Comparison of ENCODE assay signal across 8 mouse cellular contexts in the genomic region with DNA sequence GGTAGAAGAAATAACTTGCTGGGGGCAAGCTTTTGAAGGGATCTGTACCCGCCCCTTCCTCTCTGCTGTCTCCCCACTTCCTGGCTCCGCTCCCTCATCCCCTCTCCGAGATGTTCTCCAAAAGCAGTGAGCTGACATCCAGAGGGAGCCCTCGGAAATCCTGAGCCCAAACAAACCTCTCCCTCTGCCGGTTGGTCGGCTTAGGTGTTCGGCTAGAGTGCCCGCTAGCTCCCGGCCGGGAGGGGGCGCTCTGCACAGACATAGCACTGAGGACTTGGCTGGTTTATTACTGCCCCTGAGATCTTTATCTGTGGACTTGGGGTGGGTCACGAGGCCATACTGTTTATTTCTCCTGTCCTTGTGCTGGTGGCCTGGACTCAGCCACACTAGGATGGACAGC. TPM values are rescaled to one million over a fixed set of nuclear protein-coding genes. Genes with fewer than 3 reads are reported as not detected.
DNase-seq lines count a peak whose midpoint lies in the region; ATAC-seq lines count a peak whose summit lies in the region.
"Had no signal": no experiment of that assay in that cellular context is flagged by ENCODE, and none has a peak within 500 bp of the region (broad histone marks: within the 10 kb centered on the region; RNA-seq: fewer than 3 reads in every experiment).

No protein-coding gene starts in this region.

- H3K4me1 ChIP-seq in liver, embryonic 11.5 days (replicated peaks; ENCODE audit: control insufficient read depth, insufficient read depth, low read length): 0 out of 2 replicates have a peak, but pooled peaks cover 5% of the 10 kb centered on the region
- H3K4me1 ChIP-seq in intestine, embryonic 15.5 days (replicated peaks): peaks cover 39% of the 10 kb centered on the region

- whole genome bisulfite sequencing in liver, embryonic 11.5 days: 36% methylated on average over 12 of the region's 12 CpGs
- WGBS in intestine, embryonic 15.5 days: 35% methylated on average over 12 of the region's 12 CpGs

- H3K36me3 ChIP-seq in liver, embryonic 11.5 days (ENCODE audit: control insufficient read depth, insufficient read depth, low read length): no peaks in the 10 kb centered on the region
- H3K36me3 ChIP-seq in intestine, embryonic 15.5 days: no peaks in the 10 kb centered on the region
- no peaks in the 10 kb centered on the region for H3K36me3 ChIP-seq in splenic B cell, adult 2 months (ENCODE audit: control insufficient read depth, insufficient read depth, low read length, poor library complexity, severe bottlenecking)
- H3K36me3 ChIP-seq: forebrain, embryonic 12.5 days had no signal

- H3K9ac ChIP-seq in liver, embryonic 11.5 days (ENCODE audit: low read depth, low read length): no peak overlapping the region
- H3K9ac ChIP-seq in intestine, embryonic 15.5 days: no peak overlapping the region
- H3K9ac ChIP-seq: forebrain, embryonic 12.5 days had no signal

- no peak overlapping the region for H3K27ac ChIP-seq in liver, embryonic 11.5 days (ENCODE audit: low read depth, low read length)
- H3K27ac ChIP-seq in intestine, embryonic 15.5 days: peak overlapping the region; percentile 54; the same call in 1 of the 2 replicates
- H3K27ac ChIP-seq: forebrain, embryonic 12.5 days had no signal

- no peaks in the 10 kb centered on the region for H3K9me3 ChIP-seq in liver, embryonic 11.5 days (ENCODE audit: control insufficient read depth, low read length)
- no peaks in the 10 kb centered on the region for H3K9me3 ChIP-seq in intestine, embryonic 15.5 days
- H3K9me3 ChIP-seq: forebrain, embryonic 12.5 days had no signal

- no peaks in the 10 kb centered on the region; the same call in none of the 2 replicates for H3K27me3 ChIP-seq in liver, embryonic 11.5 days (replicated peaks; ENCODE audit: control insufficient read depth, insufficient read depth, low read length)
- H3K27me3 ChIP-seq in intestine, embryonic 15.5 days (replicated peaks): no peaks in the 10 kb centered on the region
- no peaks in the 10 kb centered on the region for H3K27me3 ChIP-seq in splenic B cell, adult 2 months (ENCODE audit: control insufficient read depth, insufficient read depth, low read length, poor library complexity, severe bottlenecking)

- ATAC-seq in liver, embryonic 11.5 days (replicated peaks; ENCODE audit: low FRiP score): no peak; the same call in 1 of the 2 replicates
- no peak for ATAC-seq in intestine, embryonic 15.5 days

- H3K4me3 ChIP-seq in liver, embryonic 11.5 days (ENCODE audit: low read depth, low read length): no peak overlapping the region
- no peak overlapping the region for H3K4me3 ChIP-seq in intestine, embryonic 15.5 days (replicated peaks)
- H3K4me3 ChIP-seq: forebrain, embryonic 12.5 days had no signal

- DNase-seq in liver: peak; percentile 40
- DNase-seq in liver, embryonic 11.5 days (ENCODE audit: low spot score): no peak
- DNase-seq in NIH3T3 (ENCODE audit: low read depth): peak; percentile 39
- DNase-seq in splenic B cell, adult 2 months (ENCODE audit: low read depth, low spot score): peak; percentile 34
- DNase-seq in layer of hippocampus, postnatal 25 days (ENCODE audit: extremely low spot score in 1 of 2, low spot score in 1 of 2): no peak
- DNase-seq in kidney, adult 8-10 months: no peak

- no peak overlapping the region for H3K4me2 ChIP-seq in liver, embryonic 11.5 days
- H3K4me2 ChIP-seq in intestine, embryonic 15.5 days (replicated peaks): no peak overlapping the region
- H3K4me2 ChIP-seq: forebrain, embryonic 12.5 days had no signal

RNA-seq across cellular contexts. Expression of a gene that starts 3.1 kb away (rescaled TPM):
- polyA plus RNA-seq in liver, embryonic 11.5 days (2014; fragmentation: Nextera tagmentation; extraction: Ambion mirVana): 0.22 and 0.36 TPM in 2 replicates
- polyA plus RNA-seq in intestine, embryonic 15.5 days (2015; fragmentation: Nextera tagmentation; extraction: Ambion mirVana): 4.5 and 4.6 TPM in 2 replicates
- total RNA-seq in layer of hippocampus, postnatal 25 days (2021): 1 to 10 TPM; 6.6 to 8.4 TPM

RNA-seq across cellular contexts. Expression of a gene that starts 30.5 kb away (rescaled TPM):
- polyA plus RNA-seq in liver, embryonic 11.5 days (2014; fragmentation: Nextera tagmentation; extraction: Ambion mirVana): 0.40 and 0.51 TPM in 2 replicates
- polyA plus RNA-seq in intestine, embryonic 15.5 days (2015; fragmentation: Nextera tagmentation; extraction: Ambion mirVana): 4.4 and 5.8 TPM in 2 replicates
- 1 to 10 TPM; 1.8 to 1.9 TPM for total RNA-seq in layer of hippocampus, postnatal 25 days (2021)

RNA-seq across cellular contexts. Expression of a gene that starts 33.8 kb away (rescaled TPM):
- polyA plus RNA-seq in liver, embryonic 11.5 days (2014; fragmentation: Nextera tagmentation; extraction: Ambion mirVana): not detected in 2 replicates
- polyA plus RNA-seq in intestine, embryonic 15.5 days (2015; fragmentation: Nextera tagmentation; extraction: Ambion mirVana): 0.04 and 0.13 TPM in 2 replicates
- 1 to 10 TPM; 3.4 to 4.6 TPM for total RNA-seq in layer of hippocampus, postnatal 25 days (2021)

RNA-seq across cellular contexts. Expression of a gene that starts 56.7 kb away (rescaled TPM):
- polyA plus RNA-seq in liver, embryonic 11.5 days (2014; fragmentation: Nextera tagmentation; extraction: Ambion mirVana): not detected in 2 replicates
- polyA plus RNA-seq in intestine, embryonic 15.5 days (2015; fragmentation: Nextera tagmentation; extraction: Ambion mirVana): not detected in 2 replicates
- under 1 TPM in 1 of 2 experiments, not detected in 1; 0.39 TPM for total RNA-seq in layer of hippocampus, postnatal 25 days (2021)

Comparison
In these comparisons a context has a peak if more than half of its experiments do, and no peak if none do; other contexts are left out.
1. DNase-seq: peak in liver (single experiment), NIH3T3 (single experiment) and splenic B cell, adult 2 months (single experiment); none in liver, embryonic 11.5 days (single experiment), layer of hippocampus, postnatal 25 days (0 of 2) and kidney, adult 8-10 months (0 of 2).